Mouse (Mus musculus) hindbrain, embryonic 14.5 days (tissue): ENCODE measurements around the gene Gdf15. TPM values are rescaled to one million over a fixed set of nuclear protein-coding genes. Genes with fewer than 3 reads are reported as not detected.
"Not testable (repeated sequence)": the region's sequence is repeated elsewhere in the genome, so short reads cannot be mapped to it uniquely, and the experiment has no call there.

Experiments
- ATAC-seq: fragments of 200-750 bp; cut with Nextera tagmentation; 2 replicates; pipeline ENCODE4 v1.8.0; 2017; ENCODE audit warnings: moderate number of reproducible peaks, mild to moderate bottlenecking, moderate TSS enrichment, moderate library complexity; ENCODE audit not compliant: low FRiP score
- DNase-seq: peaks from one replicate; pipeline ENCODE4 v3.0.0-alpha.2; 2015; ENCODE audit warnings: low spot score
- H3K27ac ChIP-seq: fragments of 300-500 bp; sonication (generic); 2 replicates; pipeline ENCODE4 v1.5.1; 2014; ENCODE audit warnings: mild to moderate bottlenecking, moderate library complexity
- H3K27me3 ChIP-seq: fragments of 300-500 bp; sonication (generic); 2 replicates; pipeline ENCODE4 v1.6.1; 2014; ENCODE audit warnings: mild to moderate bottlenecking, low read length, mixed read lengths; ENCODE audit not compliant: control insufficient read depth, insufficient read depth
- H3K36me3 ChIP-seq: fragments of 300-500 bp; sonication (generic); replicated peaks from 2 replicates; pipeline ENCODE4 v1.6.1; 2014; ENCODE audit not compliant: control insufficient read depth, insufficient read depth
- H3K4me1 ChIP-seq: fragments of 300-500 bp; sonication (generic); replicated peaks from 2 replicates; pipeline ENCODE4 v1.6.1; 2014; ENCODE audit warnings: antibody characterized with exemption, low read length, mixed read lengths; ENCODE audit not compliant: control insufficient read depth, insufficient read depth
- H3K4me2 ChIP-seq: fragments of 300-500 bp; sonication (generic); replicated peaks from 2 replicates; pipeline ENCODE4 v1.6.1; 2014; ENCODE audit warnings: mild to moderate bottlenecking, moderate library complexity
- H3K4me3 ChIP-seq: fragments of 300-500 bp; sonication (generic); replicated peaks from 2 replicates; pipeline ENCODE4 v1.5.1; 2014; ENCODE audit warnings: mild to moderate bottlenecking, low read length
- H3K9ac ChIP-seq: fragments of 300-500 bp; sonication (generic); 2 replicates; pipeline ENCODE4 v1.6.1; 2014
- H3K9me3 ChIP-seq: fragments of 300-500 bp; sonication (generic); 2 replicates; pipeline ENCODE4 v1.6.1; 2016; ENCODE audit warnings: low read length; ENCODE audit not compliant: control insufficient read depth
- WGBS: fragments of 180-500 bp; shearing (Covaris S2); extraction: QIAGEN DNeasy Blood & Tissue Kit; methylation state at CpG from one replicate; pipeline ENCODE4 v1.1.7; 2014; 5-methylcytosine and 5-hydroxymethylcytosine counted together
- polyA plus RNA-seq: library from polyadenylated mRNA; unstranded; fragments of >200 nt; fragmentation: Nextera tagmentation; extraction: Ambion mirVana; gene quantifications from 2 replicates; pipeline ENCODE4 v1.2.1, GENCODE M21; 2014

The Gdf15 gene
- polyA plus RNA-seq, 1 experiment from 2014 or later: 0.28 TPM

- H3K9me3 ChIP-seq, H3K9ac ChIP-seq, ATAC-seq, H3K27ac ChIP-seq, H3K4me2 ChIP-seq, H3K4me3 ChIP-seq, H3K4me1 ChIP-seq, H3K27me3 ChIP-seq, DNase-seq: not testable (repeated sequence)
- peaks cover 92% of the 10 kb centered on the region for H3K36me3 ChIP-seq
- 94% methylated on average over 4 of the region's 4 CpGs for WGBS
Observed at GRCm38 (mm10) chr8:70587955-70588354, 44.3 kb downstream of the Gdf15 start.

GRCm38 (mm10) chr8:70585258-70585652 lies 47.0 kb downstream of the Gdf15 start:
- H3K4me3 ChIP-seq: no peak overlapping the region
- H3K36me3 ChIP-seq: peaks cover 99% of the 10 kb centered on the region
- no peak overlapping the region for H3K27ac ChIP-seq
- DNase-seq: peak; percentile 61
- no peaks in the 10 kb centered on the region for H3K27me3 ChIP-seq
- H3K9ac ChIP-seq: no peak overlapping the region
- no peak overlapping the region for H3K4me2 ChIP-seq
- no peaks in the 10 kb centered on the region for H3K9me3 ChIP-seq
- no peaks in the 10 kb centered on the region for H3K4me1 ChIP-seq
- ATAC-seq: peak; percentile 46
- WGBS: 39% methylated on average over 7 of the region's 7 CpGs

GRCm38 (mm10) chr8:70584606-70585257 lies 47.5 kb downstream of the Gdf15 start:
- Histone ChIP-seq H3K27me3 (no peaks in the 10 kb centered on the region), H3K9ac (no peak overlapping the region), H3K27ac (no peak overlapping the region), H3K4me2 (no peak overlapping the region), H3K9me3 (no peaks in the 10 kb centered on the region), H3K4me3 (no peak overlapping the region), H3K36me3 (peaks cover 99% of the 10 kb centered on the region), H3K4me1 (no peaks in the 10 kb centered on the region)
- ATAC-seq: peak; percentile 44
- DNase-seq: no peak
- 94% methylated on average over 9 of the region's 9 CpGs for WGBS

GRCm38 (mm10) chr8:70583476-70584387 lies 48.5 kb downstream of the Gdf15 start:
- ATAC-seq (no peak), DNase-seq (no peak)
- WGBS: 90% methylated on average over 18 of the region's 18 CpGs
- Histone ChIP-seq H3K9ac (no peak overlapping the region), H3K4me2 (no peak overlapping the region), H3K27me3 (no peaks in the 10 kb centered on the region), H3K4me1 (no peaks in the 10 kb centered on the region), H3K27ac (no peak overlapping the region), H3K9me3 (no peaks in the 10 kb centered on the region), H3K36me3 (peaks cover 95% of the 10 kb centered on the region), H3K4me3 (no peak overlapping the region)

Other genes with a start within 250 kb of the Gdf15 start
- gene Crtc1, start 192.9 kb downstream of the Gdf15 start, polyA plus RNA-seq: 48.1 and 53.9 TPM in 2 replicates
- gene Klhl26, start 155.5 kb downstream of the Gdf15 start, polyA plus RNA-seq: 28.5 and 30.0 TPM in 2 replicates
- 143 and 149 TPM in 2 replicates for gene Tmem59l, start 145.1 kb downstream of the Gdf15 start, polyA plus RNA-seq
- gene Crlf1, start 139.3 kb downstream of the Gdf15 start, polyA plus RNA-seq: 6.3 and 6.9 TPM in 2 replicates
- 161 and 166 TPM in 2 replicates for gene Rex1bd, start 125.7 kb downstream of the Gdf15 start, polyA plus RNA-seq
- 622 and 778 TPM in 2 replicates for gene Uba52, start 121.7 kb downstream of the Gdf15 start, polyA plus RNA-seq
- 328 and 332 TPM in 2 replicates for gene Fkbp8, start 104.7 kb downstream of the Gdf15 start, polyA plus RNA-seq
- gene Kxd1, start 104.5 kb downstream of the Gdf15 start, polyA plus RNA-seq: 45.4 and 46.5 TPM in 2 replicates
- 14.8 and 15.1 TPM in 2 replicates for gene Ell, start 93.0 kb downstream of the Gdf15 start, polyA plus RNA-seq
- gene Isyna1, start 38.1 kb downstream of the Gdf15 start, polyA plus RNA-seq: 86.8 and 96.6 TPM in 2 replicates
- gene Ssbp4, start 23.6 kb downstream of the Gdf15 start, polyA plus RNA-seq: 165 and 173 TPM in 2 replicates
- gene Lrrc25, start 16.3 kb downstream of the Gdf15 start, polyA plus RNA-seq: 0.98 and 1.6 TPM in 2 replicates
- 74.0 and 89.3 TPM in 2 replicates for gene Pgpep1, start 27.9 kb upstream of the Gdf15 start, polyA plus RNA-seq
- 180 and 197 TPM in 2 replicates for gene Lsm4, start 40.8 kb upstream of the Gdf15 start, polyA plus RNA-seq
- gene Jund, start 66.5 kb upstream of the Gdf15 start, polyA plus RNA-seq: 128 and 144 TPM in 2 replicates
- gene Iqcn, start 71.0 kb upstream of the Gdf15 start, polyA plus RNA-seq: 0.07 and 0.15 TPM in 2 replicates
- gene Gm3336, start 86.1 kb upstream of the Gdf15 start, polyA plus RNA-seq: not detected in 2 replicates
- gene Pde4c, start 91.3 kb upstream of the Gdf15 start, polyA plus RNA-seq: 0.21 and 0.32 TPM in 2 replicates
- gene Rab3a, start 122.2 kb upstream of the Gdf15 start, polyA plus RNA-seq: 519 and 565 TPM in 2 replicates
- gene Mpv17l2, start 128.5 kb upstream of the Gdf15 start, polyA plus RNA-seq: 34.4 and 43.5 TPM in 2 replicates
- gene Pik3r2, start 144.3 kb upstream of the Gdf15 start, polyA plus RNA-seq: 83.0 and 84.6 TPM in 2 replicates
- 23.3 and 26.6 TPM in 2 replicates for gene Mast3, start 172.6 kb upstream of the Gdf15 start, polyA plus RNA-seq
- gene Il12rb1, start 176.0 kb upstream of the Gdf15 start, polyA plus RNA-seq: 0.09 TPM in 1 of 2 replicates, not detected in the other
- 7.2 and 8.7 TPM in 2 replicates for gene Arrdc2, start 207.3 kb upstream of the Gdf15 start, polyA plus RNA-seq
- 10.0 and 14.3 TPM in 2 replicates for gene Kcnn1, start 230.8 kb upstream of the Gdf15 start, polyA plus RNA-seq
- gene Ccdc124, start 241.5 kb upstream of the Gdf15 start, polyA plus RNA-seq: 155 and 158 TPM in 2 replicates